Mouse (Mus musculus) erythroblast, embryonic 14.5 days (primary cell): ENCODE data around the gene Cpne5.

Experiments
- GATA1 ChIP-seq: IDR thresholded peaks from 2 replicates; pipeline ENCODE4 v1.6.1; 2012; ENCODE audit warnings: low read length, inconsistent platforms, mixed read lengths
- TAL1 ChIP-seq: IDR thresholded peaks from 3 replicates; pipeline ENCODE4 v1.6.1; 2012; ENCODE audit warnings: low read length, inconsistent platforms, mixed read lengths

DNA sequence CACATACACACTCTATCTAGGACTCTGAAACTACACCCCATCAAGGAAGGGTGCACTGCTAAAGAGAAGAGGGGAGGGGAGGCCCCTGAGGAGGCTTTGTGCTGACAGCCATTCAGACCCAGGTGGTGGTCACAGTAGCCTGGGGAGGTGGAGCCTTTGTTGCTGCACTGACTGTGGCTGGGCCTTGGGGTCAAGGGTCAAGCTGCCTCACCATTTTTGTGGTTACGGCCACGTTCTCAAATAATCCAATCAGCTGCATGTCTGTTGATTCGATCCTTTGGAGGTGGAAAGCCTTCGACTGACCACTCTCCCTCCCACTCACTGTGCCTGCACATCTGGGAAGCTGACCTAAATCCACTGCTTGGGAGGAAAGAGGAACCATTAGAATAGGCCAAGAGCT, 42.4 kb downstream of the Cpne5 start:
- no peak for TF ChIP-seq TAL1
- TF ChIP-seq GATA1 = no peak
